Mouse (Mus musculus) forebrain, embryonic 10.5 days (tissue): ENCODE measurements around the gene B430305J03Rik. TPM values are rescaled to one million over a fixed set of nuclear protein-coding genes. Genes with fewer than 3 reads are reported as not detected.

Source experiments
- DNase-seq: peaks from one replicate; pipeline ENCODE4 v3.0.0-alpha.2; 2017; ENCODE audit warnings: low spot score; ENCODE audit errors: extremely low spot score
- H3K27ac ChIP-seq: fragments of 300-500 bp; sonication (generic); 2 replicates; pipeline ENCODE4 v1.5.1; 2016; ENCODE audit warnings: mild to moderate bottlenecking
- H3K27me3 ChIP-seq: fragments of 300-500 bp; sonication (generic); 2 replicates; pipeline ENCODE4 v1.6.1; 2016; ENCODE audit warnings: mild to moderate bottlenecking; ENCODE audit not compliant: poor library complexity, severe bottlenecking
- H3K36me3 ChIP-seq: fragments of 300-500 bp; sonication (generic); replicated peaks from 2 replicates; pipeline ENCODE4 v1.6.1; 2016; ENCODE audit warnings: mild to moderate bottlenecking, moderate library complexity
- H3K4me1 ChIP-seq: fragments of 300-500 bp; sonication (generic); 2 replicates; pipeline ENCODE4 v1.6.1; 2016
- H3K4me3 ChIP-seq: fragments of 300-500 bp; sonication (generic); 2 replicates; pipeline ENCODE4 v1.5.1; 2016; ENCODE audit warnings: mild to moderate bottlenecking, moderate library complexity
- H3K9me3 ChIP-seq: fragments of 300-500 bp; sonication (generic); 2 replicates; pipeline ENCODE4 v1.6.1; 2016; ENCODE audit warnings: mild to moderate bottlenecking, moderate library complexity
- WGBS: fragments of 180-500 bp; shearing (Covaris S2); methylation state at CpG from one replicate; pipeline ENCODE4 v1.1.7; 2016; 5-methylcytosine and 5-hydroxymethylcytosine counted together
- polyA plus RNA-seq: library from polyadenylated mRNA; unstranded; fragments of >200 nt; fragmentation: Nextera tagmentation; extraction: Ambion mirVana; gene quantifications from 2 replicates; pipeline ENCODE4 v1.2.1, GENCODE M21; 2016

B430305J03Rik gene
- polyA plus RNA-seq: not detected in 2 replicates

- Histone ChIP-seq H3K9me3 (no peaks in the 10 kb centered on the region), H3K4me1 (peaks cover 33% of the 10 kb centered on the region), H3K27me3 (no peaks in the 10 kb centered on the region), H3K27ac (peak within 1 kb of the TSS; percentile 93), H3K36me3 (peaks cover 10% of the 10 kb centered on the region; the same call in 1 of the 2 replicates), H3K4me3 (peak within 1 kb of the TSS; percentile 86)
- WGBS: 5% methylated on average over 10 of the region's 10 CpGs
- no peak for DNase-seq
These were observed at the start of gene B430305J03Rik for GRCm38 (mm10) chr3:61365779-61366373. Gene B430305J03Rik (minus strand): TSS chr3:61365951.

GRCm38 (mm10) chr3:61409683-61410082 lies 43.9 kb upstream of the B430305J03Rik start:
- H3K4me1 ChIP-seq: no peaks in the 10 kb centered on the region
- H3K27ac ChIP-seq: no peak overlapping the region
- no peaks in the 10 kb centered on the region for H3K9me3 ChIP-seq
- H3K4me3 ChIP-seq: no peak overlapping the region
- no peaks in the 10 kb centered on the region for H3K27me3 ChIP-seq
- H3K36me3 ChIP-seq: no peaks in the 10 kb centered on the region
- no peak for DNase-seq
- 82% methylated on average over 6 of the region's 6 CpGs for WGBS

GRCm38 (mm10) chr3:61406921-61407320 lies 41.2 kb upstream of the B430305J03Rik start:
- H3K27ac ChIP-seq: no peak overlapping the region
- H3K4me3 ChIP-seq: no peak overlapping the region
- H3K36me3 ChIP-seq: no peaks in the 10 kb centered on the region
- no peaks in the 10 kb centered on the region for H3K4me1 ChIP-seq
- H3K27me3 ChIP-seq: no peaks in the 10 kb centered on the region
- no peak for DNase-seq
- no peaks in the 10 kb centered on the region for H3K9me3 ChIP-seq
- WGBS: 86% methylated on average over 4 of the region's 4 CpGs

GRCm38 (mm10) chr3:61400823-61401387 lies 35.2 kb upstream of the B430305J03Rik start:
- no peaks in the 10 kb centered on the region for H3K36me3 ChIP-seq
- DNase-seq: no peak
- no peak overlapping the region for H3K27ac ChIP-seq
- no peaks in the 10 kb centered on the region for H3K27me3 ChIP-seq
- no peak overlapping the region for H3K4me3 ChIP-seq
- H3K4me1 ChIP-seq: peaks cover 9% of the 10 kb centered on the region; the same call in 1 of the 2 replicates
- WGBS: 74% methylated on average over 1 of the region's 1 CpGs
- no peaks in the 10 kb centered on the region for H3K9me3 ChIP-seq

- no peak overlapping the region for H3K4me3 ChIP-seq
- no peak overlapping the region for H3K27ac ChIP-seq
- no peaks in the 10 kb centered on the region for H3K36me3 ChIP-seq
- no peaks in the 10 kb centered on the region for H3K27me3 ChIP-seq
- no peaks in the 10 kb centered on the region for H3K9me3 ChIP-seq
- peaks cover 9% of the 10 kb centered on the region; the same call in 1 of the 2 replicates for H3K4me1 ChIP-seq
- no peak for DNase-seq
- WGBS: 33% methylated on average over 2 of the region's 2 CpGs
These were observed 31.0 kb upstream of the B430305J03Rik start for GRCm38 (mm10) chr3:61396728-61397127.

- H3K27me3 ChIP-seq: no peaks in the 10 kb centered on the region
- H3K4me3 ChIP-seq: no peak overlapping the region
- no peaks in the 10 kb centered on the region for H3K36me3 ChIP-seq
- whole genome bisulfite sequencing: 85% methylated on average over 3 of the region's 3 CpGs
- H3K9me3 ChIP-seq: no peaks in the 10 kb centered on the region
- DNase-seq: no peak
- H3K27ac ChIP-seq: no peak overlapping the region
- peaks cover 9% of the 10 kb centered on the region; the same call in 1 of the 2 replicates for H3K4me1 ChIP-seq
These were observed 29.6 kb upstream of the B430305J03Rik start for GRCm38 (mm10) chr3:61395382-61395781.

GRCm38 (mm10) chr3:61393520-61393919 lies 27.8 kb upstream of the B430305J03Rik start:
- Histone ChIP-seq H3K4me1 (peaks cover 9% of the 10 kb centered on the region; the same call in 1 of the 2 replicates), H3K4me3 (no peak overlapping the region), H3K27me3 (no peaks in the 10 kb centered on the region), H3K9me3 (no peaks in the 10 kb centered on the region), H3K27ac (no peak overlapping the region), H3K36me3 (no peaks in the 10 kb centered on the region)
- 81% methylated on average over 3 of the region's 3 CpGs for WGBS
- DNase-seq: no peak

GRCm38 (mm10) chr3:61392881-61393280 lies 27.1 kb upstream of the B430305J03Rik start:
- 100% methylated on average over 1 of the region's 1 CpGs for WGBS
- no peak overlapping the region for H3K27ac ChIP-seq
- H3K4me3 ChIP-seq: no peak overlapping the region
- H3K9me3 ChIP-seq: no peaks in the 10 kb centered on the region
- DNase-seq: no peak
- no peaks in the 10 kb centered on the region for H3K27me3 ChIP-seq
- no peaks in the 10 kb centered on the region for H3K36me3 ChIP-seq
- H3K4me1 ChIP-seq: peaks cover 9% of the 10 kb centered on the region; the same call in 1 of the 2 replicates

- Histone ChIP-seq H3K9me3 (no peaks in the 10 kb centered on the region), H3K36me3 (no peaks in the 10 kb centered on the region), H3K4me3 (no peak overlapping the region), H3K27ac (no peak overlapping the region), H3K4me1 (peaks cover 4% of the 10 kb centered on the region; the same call in 1 of the 2 replicates), H3K27me3 (no peaks in the 10 kb centered on the region)
- DNase-seq: no peak
- WGBS: 93% methylated on average over 4 of the region's 4 CpGs
These were observed 25.8 kb upstream of the B430305J03Rik start for GRCm38 (mm10) chr3:61391564-61391963.

- no peak for DNase-seq
- H3K4me1 ChIP-seq: no peaks in the 10 kb centered on the region
- H3K36me3 ChIP-seq: no peaks in the 10 kb centered on the region
- H3K4me3 ChIP-seq: no peak overlapping the region
- no peaks in the 10 kb centered on the region for H3K9me3 ChIP-seq
- H3K27ac ChIP-seq: no peak overlapping the region
- no peaks in the 10 kb centered on the region for H3K27me3 ChIP-seq
- WGBS: 77% methylated on average over 4 of the region's 4 CpGs
These were observed 20.6 kb upstream of the B430305J03Rik start for GRCm38 (mm10) chr3:61386368-61386767.

GRCm38 (mm10) chr3:61376001-61376400 lies 10.2 kb upstream of the B430305J03Rik start:
- no peak overlapping the region for H3K4me3 ChIP-seq
- no peaks in the 10 kb centered on the region for H3K9me3 ChIP-seq
- no peaks in the 10 kb centered on the region for H3K36me3 ChIP-seq
- H3K4me1 ChIP-seq: no peaks in the 10 kb centered on the region
- DNase-seq: no peak
- no peak overlapping the region for H3K27ac ChIP-seq
- no peaks in the 10 kb centered on the region for H3K27me3 ChIP-seq
- WGBS: 94% methylated on average over 8 of the region's 8 CpGs

GRCm38 (mm10) chr3:61368446-61368845 lies 2.7 kb upstream of the B430305J03Rik start:
- Histone ChIP-seq H3K27me3 (no peaks in the 10 kb centered on the region), H3K4me3 (no peak overlapping the region), H3K9me3 (no peaks in the 10 kb centered on the region), H3K4me1 (peaks cover 27% of the 10 kb centered on the region), H3K36me3 (peaks cover 10% of the 10 kb centered on the region; the same call in 1 of the 2 replicates), H3K27ac (no peak overlapping the region)
- WGBS: 96% methylated on average over 1 of the region's 1 CpGs
- DNase-seq: no peak

GRCm38 (mm10) chr3:61364978-61365778 lies 573 bp downstream of the B430305J03Rik start:
- under 1% methylated on average over 68 of the region's 68 CpGs for WGBS
- peak; percentile 48 for DNase-seq
- H3K27ac ChIP-seq: peak overlapping the region; percentile 93
- no peaks in the 10 kb centered on the region for H3K27me3 ChIP-seq
- H3K9me3 ChIP-seq: no peaks in the 10 kb centered on the region
- H3K4me1 ChIP-seq: peaks cover 33% of the 10 kb centered on the region
- peaks cover 10% of the 10 kb centered on the region; the same call in 1 of the 2 replicates for H3K36me3 ChIP-seq
- H3K4me3 ChIP-seq: peak overlapping the region; percentile 86
